Mouse (Mus musculus): ENCODE data around the gene St3gal5. TPM values are rescaled to one million over a fixed set of nuclear protein-coding genes. Genes with fewer than 3 reads are reported as not detected.

St3gal5 gene
- polyA plus RNA-seq, 1 experiment from 2014 or later: 49.3 TPM

- H3K4me3 ChIP-seq: no peak overlapping the region
- peaks cover 8% of the 10 kb centered on the region; the same call in 1 of the 2 replicates for H3K36me3 ChIP-seq
- no peak overlapping the region for H3K4me2 ChIP-seq (replicated peaks)
- H3K9ac ChIP-seq: no peak overlapping the region
- 84% methylated on average over 5 of the region's 5 CpGs for WGBS
- no peaks in the 10 kb centered on the region; the same call in 1 of the 2 replicates for H3K27me3 ChIP-seq (replicated peaks)
- no peak overlapping the region for H3K27ac ChIP-seq
- no peak for ATAC-seq (ENCODE audit: low FRiP score, low read depth)
- H3K9me3 ChIP-seq: no peaks in the 10 kb centered on the region
- peaks cover 15% of the 10 kb centered on the region; the same call in 1 of the 2 replicates for H3K4me1 ChIP-seq
Measured at GRCm38 (mm10) chr6:72202732-72203131, 105.3 kb downstream of the St3gal5 start.

GRCm38 (mm10) chr6:72203279-72203678 is 105.9 kb downstream of the St3gal5 start:
- no peak overlapping the region for H3K4me3 ChIP-seq
- 83% methylated on average over 5 of the region's 5 CpGs for whole genome bisulfite sequencing
- H3K27ac ChIP-seq: no peak overlapping the region
- H3K4me1 ChIP-seq: peaks cover 15% of the 10 kb centered on the region; the same call in 1 of the 2 replicates
- H3K27me3 ChIP-seq (replicated peaks): no peaks in the 10 kb centered on the region; the same call in 1 of the 2 replicates
- no peaks in the 10 kb centered on the region for H3K9me3 ChIP-seq
- no peak for ATAC-seq (ENCODE audit: low FRiP score, low read depth)
- H3K36me3 ChIP-seq: peaks cover 8% of the 10 kb centered on the region; the same call in 1 of the 2 replicates
- H3K4me2 ChIP-seq (replicated peaks): no peak overlapping the region
- no peak overlapping the region for H3K9ac ChIP-seq

Other genes starting within 250 kb of the St3gal5 start
- 98.1 and 112 TPM in 2 replicates for gene Ptcd3, start 188.8 kb upstream of the St3gal5 start, polyA plus RNA-seq (2016; fragmentation: Nextera tagmentation; extraction: Ambion mirVana)
- 26.7 and 28.9 TPM in 2 replicates for gene Polr1a, start 188.5 kb upstream of the St3gal5 start, polyA plus RNA-seq (2016; fragmentation: Nextera tagmentation; extraction: Ambion mirVana)
- gene Atoh8, start 138.0 kb downstream of the St3gal5 start, polyA plus RNA-seq (2016; fragmentation: Nextera tagmentation; extraction: Ambion mirVana): 7.3 and 8.4 TPM in 2 replicates
- gene Sftpb, start 207.0 kb downstream of the St3gal5 start, polyA plus RNA-seq (2016; fragmentation: Nextera tagmentation; extraction: Ambion mirVana): not detected in 2 replicates
- 63.7 and 64.9 TPM in 2 replicates for gene Usp39, start 247.6 kb downstream of the St3gal5 start, polyA plus RNA-seq (2016; fragmentation: Nextera tagmentation; extraction: Ambion mirVana)
- gene 0610030E20Rik, start 249.7 kb downstream of the St3gal5 start, polyA plus RNA-seq (2016; fragmentation: Nextera tagmentation; extraction: Ambion mirVana): 24.8 and 25.8 TPM in 2 replicates